Mouse (Mus musculus) megakaryocyte, embryonic 14.5 days (primary cell): Measurements from ENCODE around the gene Cd8b1.

ENCODE experiments used
- FLI1 ChIP-seq: IDR thresholded peaks from 2 replicates; pipeline ENCODE4 v1.6.1; 2012; ENCODE audit warnings: low read length, inconsistent platforms, mixed read lengths
- GATA1 ChIP-seq: IDR thresholded peaks from 3 replicates; pipeline ENCODE4 v1.6.1; 2012; ENCODE audit warnings: mixed read lengths, low read length, inconsistent platforms, borderline replicate concordance

DNA sequence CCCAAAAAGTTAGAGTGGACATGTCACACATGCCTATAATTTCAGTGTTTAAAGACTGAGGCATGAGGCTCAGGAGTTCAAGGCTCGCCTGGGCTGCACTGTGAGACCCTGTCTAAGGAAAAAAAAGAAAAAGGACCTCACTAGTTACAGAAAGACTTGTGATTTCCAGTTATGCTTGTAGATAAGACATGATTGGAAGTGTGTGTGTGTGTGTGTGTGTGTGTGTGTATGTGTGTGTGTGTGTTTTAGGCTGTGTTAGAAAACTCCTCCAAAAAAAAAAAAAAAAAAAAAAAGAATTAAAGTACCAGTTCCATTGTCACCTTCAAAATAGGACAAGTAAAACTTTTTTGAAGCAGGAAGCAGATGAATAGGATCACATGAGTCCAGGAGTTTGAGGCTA lies 48.0 kb upstream of the Cd8b1 start:
- TF ChIP-seq GATA1 (no peak), FLI1 (no peak)
